Mouse (Mus musculus) cerebellum, adult 11 months (tissue): Measurements from ENCODE around the gene Ldlr.

Experiments
- DNase-seq: peaks from one replicate; pipeline ENCODE4 v3.0.0; 2022

Ldlr gene

GRCm38 (mm10) chr9:21726218-21726975 is 3.1 kb downstream of the Ldlr start:
- DNase-seq, result no peak

DNA sequence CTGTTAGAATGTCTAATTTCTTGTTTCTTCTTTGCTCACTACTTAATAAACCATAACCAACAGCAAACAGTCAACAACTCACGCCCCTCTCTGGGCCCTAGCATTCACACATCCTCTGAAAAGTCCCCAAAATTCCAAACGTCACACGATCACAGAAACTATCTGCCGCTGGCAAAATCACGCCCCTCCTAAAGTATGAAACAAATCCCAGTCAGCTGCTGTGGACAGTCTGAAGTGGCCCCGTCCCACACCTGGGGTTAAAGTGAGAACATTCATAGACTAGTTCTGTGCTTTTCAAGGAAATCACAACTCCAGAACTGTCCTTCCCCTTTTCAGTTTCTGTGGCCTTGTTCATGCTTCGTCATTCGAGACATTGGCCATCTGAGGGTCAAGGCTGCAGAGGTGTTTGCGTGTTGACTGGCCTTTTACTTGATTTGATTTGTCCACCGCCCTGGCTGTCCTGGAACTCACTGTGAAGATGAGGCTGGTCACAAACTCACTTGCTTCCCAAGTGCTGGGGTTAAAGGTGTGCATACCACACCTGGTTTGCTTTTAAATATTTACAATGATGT is 5.1 kb downstream of the Ldlr start:
- DNase-seq, result no peak

GRCm38 (mm10) chr9:21729264-21729663 is 6.0 kb downstream of the Ldlr start:
- no peak for DNase-seq

DNA sequence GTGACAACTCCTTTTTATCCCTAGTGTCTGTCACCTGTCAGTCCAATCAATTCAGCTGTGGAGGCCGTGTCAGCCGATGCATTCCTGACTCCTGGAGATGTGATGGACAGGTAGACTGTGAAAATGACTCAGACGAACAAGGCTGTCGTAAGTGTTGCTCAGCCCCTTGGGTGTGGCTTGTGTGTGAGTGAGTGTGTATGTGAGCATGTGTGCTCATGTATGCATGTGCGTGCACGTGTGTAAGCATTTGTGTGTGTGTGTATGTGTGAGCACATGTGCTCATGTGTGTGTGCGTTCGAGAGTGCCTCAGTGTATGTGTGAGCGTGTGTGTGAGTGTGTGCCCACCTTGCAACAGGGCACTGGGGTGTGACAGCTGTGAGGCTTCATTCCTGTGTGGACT is 9.0 kb downstream of the Ldlr start:
- no peak for DNase-seq

DNA sequence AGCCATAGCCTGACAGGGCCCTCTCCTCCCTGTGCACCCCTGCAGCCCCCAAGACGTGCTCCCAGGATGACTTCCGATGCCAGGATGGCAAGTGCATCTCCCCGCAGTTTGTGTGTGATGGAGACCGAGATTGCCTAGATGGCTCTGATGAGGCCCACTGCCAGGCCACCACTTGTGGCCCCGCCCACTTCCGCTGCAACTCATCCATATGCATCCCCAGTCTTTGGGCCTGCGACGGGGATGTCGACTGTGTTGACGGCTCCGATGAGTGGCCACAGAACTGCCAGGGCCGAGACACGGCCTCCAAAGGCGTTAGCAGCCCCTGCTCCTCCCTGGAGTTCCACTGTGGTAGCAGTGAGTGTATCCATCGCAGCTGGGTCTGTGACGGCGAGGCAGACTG is 10.2 kb downstream of the Ldlr start:
- DNase-seq, result no peak

GRCm38 (mm10) chr9:21733989-21734388 is 10.7 kb downstream of the Ldlr start:
- no peak for DNase-seq

GRCm38 (mm10) chr9:21735126-21735525 is 11.8 kb downstream of the Ldlr start:
- no peak for DNase-seq

- DNase-seq, result no peak
Observed at GRCm38 (mm10) chr9:21736580-21736979, 13.3 kb downstream of the Ldlr start.

GRCm38 (mm10) chr9:21737188-21737587 is 13.9 kb downstream of the Ldlr start:
- DNase-seq, result no peak

DNA sequence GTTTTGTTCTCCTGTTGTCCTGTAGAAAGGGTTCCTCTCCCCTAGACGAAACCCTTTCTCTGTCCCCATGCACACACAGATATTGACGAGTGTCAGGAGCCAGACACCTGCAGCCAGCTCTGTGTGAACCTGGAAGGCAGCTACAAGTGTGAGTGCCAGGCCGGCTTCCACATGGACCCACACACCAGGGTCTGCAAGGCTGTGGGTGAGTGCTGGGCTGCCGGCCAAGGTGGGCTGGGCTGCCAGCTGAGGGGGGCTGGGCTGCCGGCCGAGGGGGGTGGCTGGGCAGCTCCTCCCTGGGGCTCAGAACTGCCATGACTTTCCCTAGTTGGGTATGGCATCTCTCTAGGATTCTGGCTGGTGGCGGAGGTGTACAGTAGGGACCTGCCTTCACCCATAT is 15.5 kb downstream of the Ldlr start:
- DNase-seq, result no peak

GRCm38 (mm10) chr9:21740427-21740826 is 17.1 kb downstream of the Ldlr start:
- DNase-seq, result no peak

GRCm38 (mm10) chr9:21741514-21741913 is 18.2 kb downstream of the Ldlr start:
- no peak for DNase-seq

GRCm38 (mm10) chr9:21747238-21747774 is 24.0 kb downstream of the Ldlr start:
- no peak for DNase-seq

- peak; percentile 93 for DNase-seq
Observed at GRCm38 (mm10) chr9:21748033-21748432, 24.8 kb downstream of the Ldlr start.

DNA sequence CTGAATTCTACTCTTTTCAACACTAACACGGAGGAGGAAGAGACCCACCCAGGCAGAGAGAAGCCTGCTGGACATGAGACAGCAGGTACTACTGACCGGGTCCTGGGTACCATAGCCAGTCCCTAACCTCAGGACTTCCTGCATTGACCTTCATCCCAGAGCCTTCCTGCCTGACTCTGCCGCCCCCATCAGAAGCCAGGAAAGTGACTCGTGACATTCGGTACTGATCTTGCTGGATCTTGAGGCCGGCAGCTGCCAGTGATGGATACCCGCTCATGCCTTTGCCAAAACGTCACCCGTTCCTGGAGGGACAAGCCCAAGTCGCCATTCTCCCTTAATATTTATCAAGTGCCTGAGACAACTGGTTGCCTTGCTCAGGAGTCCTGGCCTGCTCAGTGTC is 25.2 kb downstream of the Ldlr start:
- DNase-seq, result no peak

DNA sequence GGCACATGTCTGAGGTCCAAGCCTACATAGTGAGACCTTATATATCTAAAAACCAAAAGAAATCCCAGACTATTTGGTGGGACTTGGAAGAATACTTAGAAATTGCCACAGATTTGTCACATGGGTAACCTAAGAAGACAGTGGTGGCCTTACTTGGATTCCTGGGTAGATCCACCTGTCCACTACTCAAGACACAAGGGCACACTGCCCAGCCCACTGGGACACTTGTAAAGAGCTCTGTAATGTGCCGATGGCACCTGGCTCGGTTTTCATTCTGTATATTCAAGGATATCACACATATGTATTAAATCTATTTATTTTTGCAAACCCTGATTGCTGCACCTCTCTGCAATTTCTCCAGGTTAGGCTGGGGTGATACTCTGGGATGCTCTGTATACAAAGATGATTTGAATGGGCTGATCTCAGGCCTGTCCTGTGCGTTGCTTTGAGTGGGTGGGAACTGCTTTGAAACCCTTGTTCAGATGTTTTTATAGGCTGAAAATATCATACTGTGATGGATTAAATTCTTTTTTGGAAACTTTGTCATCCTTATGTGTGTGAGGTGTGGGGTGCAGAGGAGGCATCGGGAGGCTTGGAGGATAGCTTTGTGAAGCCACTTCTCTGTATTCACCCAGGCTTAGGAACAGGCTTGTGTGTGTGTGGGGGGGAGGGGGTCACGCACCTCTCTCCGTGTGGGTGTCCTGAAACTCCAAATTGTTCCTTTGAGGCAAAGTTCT is 26.3 kb downstream of the Ldlr start:
- no peak for DNase-seq

- DNase-seq, result no peak
Observed at GRCm38 (mm10) chr9:21750370-21750769, 27.1 kb downstream of the Ldlr start.

GRCm38 (mm10) chr9:21751347-21751746 is 28.1 kb downstream of the Ldlr start:
- no peak for DNase-seq

DNA sequence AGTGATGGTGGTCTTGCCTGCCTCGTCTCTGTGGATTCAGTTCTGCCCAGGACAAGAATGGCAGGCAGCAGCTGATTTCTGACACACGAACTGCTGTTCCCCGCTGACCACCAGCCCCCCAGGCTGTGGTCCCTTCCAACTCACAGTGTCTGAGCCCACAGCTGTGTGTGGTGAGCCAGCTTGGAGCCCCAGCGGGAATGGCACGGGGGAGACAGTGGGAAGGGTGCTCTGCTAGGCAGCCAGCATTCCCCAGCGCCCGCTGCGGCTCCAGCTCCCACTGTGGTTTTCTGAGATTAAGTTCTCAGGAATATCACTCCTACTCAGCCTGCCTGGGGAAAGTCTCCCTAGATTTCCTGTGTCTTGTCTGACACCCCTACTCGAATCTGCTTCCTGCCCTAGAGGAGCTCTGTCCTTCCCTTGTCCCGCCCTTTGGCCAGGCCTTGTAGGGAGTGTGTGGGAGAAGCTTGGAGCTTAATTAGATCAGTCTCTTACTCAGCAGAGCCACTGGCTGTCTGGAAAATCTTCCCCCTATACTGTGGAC is 29.0 kb downstream of the Ldlr start:
- DNase-seq, result no peak

- peak; percentile 80 for DNase-seq
Observed at GRCm38 (mm10) chr9:21754003-21754402, 30.7 kb downstream of the Ldlr start.

GRCm38 (mm10) chr9:21754516-21755321 is 31.4 kb downstream of the Ldlr start:
- DNase-seq, result no peak
